Mouse (Mus musculus) hindbrain, embryonic 15.5 days (tissue): Measurements from ENCODE around the gene Defb23. TPM values are rescaled to one million over a fixed set of nuclear protein-coding genes. Genes with fewer than 3 reads are reported as not detected.

Source experiments
- ATAC-seq: fragments of 200-750 bp; cut with Nextera tagmentation; 2 replicates; pipeline ENCODE4 v1.8.0; 2017; ENCODE audit warnings: low read depth, moderate number of reproducible peaks, moderate TSS enrichment; ENCODE audit not compliant: low FRiP score
- H3K27ac ChIP-seq: fragments of 300-500 bp; sonication (generic); replicated peaks from 2 replicates; pipeline ENCODE4 v1.5.1; 2015; ENCODE audit warnings: mild to moderate bottlenecking, inconsistent platforms
- H3K27me3 ChIP-seq: fragments of 300-500 bp; sonication (generic); 2 replicates; pipeline ENCODE4 v1.6.1; 2015; ENCODE audit warnings: control low read depth, inconsistent platforms
- H3K36me3 ChIP-seq: fragments of 300-500 bp; sonication (generic); 2 replicates; pipeline ENCODE4 v1.6.1; 2015; ENCODE audit warnings: control low read depth, inconsistent platforms
- H3K4me1 ChIP-seq: fragments of 300-500 bp; sonication (generic); replicated peaks from 2 replicates; pipeline ENCODE4 v1.6.1; 2015; ENCODE audit warnings: control low read depth, inconsistent platforms
- H3K4me2 ChIP-seq: fragments of 300-500 bp; sonication (generic); 2 replicates; pipeline ENCODE4 v1.6.1; 2015; ENCODE audit warnings: moderate library complexity, mild to moderate bottlenecking, inconsistent platforms
- H3K4me3 ChIP-seq: fragments of 300-500 bp; sonication (generic); 2 replicates; pipeline ENCODE4 v1.5.1; 2015; ENCODE audit warnings: mild to moderate bottlenecking, inconsistent platforms
- H3K9ac ChIP-seq: fragments of 300-500 bp; sonication (generic); 2 replicates; pipeline ENCODE4 v1.6.1; 2015; ENCODE audit warnings: inconsistent platforms
- H3K9me3 ChIP-seq: fragments of 300-500 bp; sonication (generic); 2 replicates; pipeline ENCODE4 v1.6.1; 2016; ENCODE audit warnings: control low read depth, inconsistent platforms
- WGBS: fragments of 180-500 bp; shearing (Covaris S2); methylation state at CpG from one replicate; pipeline ENCODE4 v1.1.7; 2015; 5-methylcytosine and 5-hydroxymethylcytosine counted together
- polyA plus RNA-seq: library from polyadenylated mRNA; unstranded; fragments of >200 nt; fragmentation: Nextera tagmentation; extraction: Ambion mirVana; gene quantifications from 2 replicates; pipeline ENCODE4 v1.2.1, GENCODE M21; 2015

Defb23 gene
- polyA plus RNA-seq = not detected in 2 replicates

DNA sequence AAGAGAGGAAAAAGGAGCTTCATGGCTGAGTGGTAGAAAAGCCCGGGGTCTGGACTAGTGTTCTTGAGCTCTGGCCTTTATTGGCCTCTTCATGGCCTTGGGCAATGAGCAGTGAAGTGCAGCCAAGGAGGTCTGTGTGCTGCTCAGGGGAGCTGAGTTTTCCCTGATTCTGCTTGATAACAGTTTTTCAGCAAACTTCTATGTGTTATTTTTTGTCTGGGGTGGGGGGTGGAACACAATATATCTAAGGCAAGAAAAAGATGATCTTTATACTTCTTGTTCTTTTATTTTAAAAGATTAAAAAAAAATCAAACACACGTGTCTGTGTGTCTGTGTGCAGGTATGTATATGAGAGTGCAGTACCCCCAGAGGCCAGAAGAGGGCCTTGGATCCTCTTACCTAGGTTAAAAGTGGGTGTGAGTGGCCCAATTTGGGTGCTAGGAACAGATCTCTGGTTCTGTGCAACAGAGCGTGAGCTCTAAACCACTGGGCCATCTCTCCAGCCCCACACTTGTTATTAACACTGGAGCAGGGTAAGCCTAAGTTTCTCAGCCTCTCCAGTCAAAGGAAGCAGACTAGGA, at the start of gene Defb23:
Defb23 (minus strand) TSS at position 51 of the 581 bp plus-strand sequence.
- Histone ChIP-seq H3K4me2 (no peak within 1 kb of the TSS), H3K27me3 (no peaks in the 10 kb centered on the region), H3K4me3 (no peak within 1 kb of the TSS), H3K9me3 (no peaks in the 10 kb centered on the region), H3K27ac (no peak within 1 kb of the TSS), H3K9ac (no peak within 1 kb of the TSS), H3K4me1 (no peaks in the 10 kb centered on the region), H3K36me3 (no peaks in the 10 kb centered on the region)
- WGBS = 91% methylated on average over 3 of the region's 3 CpGs
- ATAC-seq = no peak

DNA sequence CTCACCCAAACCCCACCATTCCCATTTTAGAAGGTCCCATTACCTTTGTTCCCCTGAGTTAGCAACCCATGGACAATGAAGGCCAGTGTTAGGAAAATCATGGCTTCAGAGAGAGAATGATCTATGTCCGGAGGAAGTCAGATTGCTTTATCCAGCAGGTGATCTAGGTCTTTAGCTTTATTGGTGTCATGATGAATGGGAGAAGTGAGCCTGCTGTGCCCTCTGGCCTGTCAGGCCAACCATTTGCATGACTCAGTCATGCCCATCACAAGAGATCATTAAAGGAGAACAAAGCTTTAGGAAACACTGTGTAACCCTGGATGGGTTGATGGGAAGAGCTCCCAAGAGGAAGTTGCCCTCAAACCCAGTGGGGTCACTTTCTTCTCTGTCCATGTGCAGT, 47.2 kb upstream of the Defb23 start, which contains the start of gene Defb26:
Defb26 (minus strand) TSS at position 101 of the 400 bp plus-strand sequence.
- no peaks in the 10 kb centered on the region for H3K36me3 ChIP-seq
- H3K9me3 ChIP-seq = no peaks in the 10 kb centered on the region
- WGBS = 54% methylated on average over 1 of the region's 1 CpGs
- H3K4me1 ChIP-seq = no peaks in the 10 kb centered on the region
- no peak within 1 kb of the TSS for H3K4me2 ChIP-seq
- no peak within 1 kb of the TSS for H3K27ac ChIP-seq
- no peaks in the 10 kb centered on the region for H3K27me3 ChIP-seq
- ATAC-seq = no peak
- no peak within 1 kb of the TSS for H3K9ac ChIP-seq
- no peak within 1 kb of the TSS for H3K4me3 ChIP-seq

DNA sequence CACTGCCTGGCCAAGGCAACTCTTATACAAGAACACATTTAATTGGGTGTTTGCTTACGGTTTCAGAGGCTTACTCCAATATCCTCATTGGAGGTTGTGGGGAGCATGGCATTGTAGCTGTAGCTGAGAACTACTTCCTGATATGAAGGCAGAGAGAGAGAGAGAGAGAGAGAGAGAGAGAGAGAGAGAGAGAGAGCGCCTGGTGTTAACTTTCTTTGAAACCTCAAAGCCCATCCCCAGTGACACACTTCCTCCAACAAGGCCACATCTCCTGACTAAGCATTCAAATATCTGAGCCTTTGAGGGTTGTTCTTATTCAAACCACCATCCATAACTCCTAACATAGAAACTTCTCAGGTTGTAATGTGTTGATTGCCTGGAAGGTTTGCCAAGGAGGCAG, 39.5 kb upstream of the Defb23 start:
- no peak overlapping the region for H3K9ac ChIP-seq
- ATAC-seq = no peak
- H3K4me1 ChIP-seq = no peaks in the 10 kb centered on the region
- no peaks in the 10 kb centered on the region for H3K9me3 ChIP-seq
- no peak overlapping the region for H3K4me2 ChIP-seq
- H3K36me3 ChIP-seq = no peaks in the 10 kb centered on the region
- H3K27ac ChIP-seq = no peak overlapping the region
- no peak overlapping the region for H3K4me3 ChIP-seq
- WGBS = 85% methylated on average over 2 of the region's 2 CpGs
- H3K27me3 ChIP-seq = no peaks in the 10 kb centered on the region

GRCm38 (mm10) chr2:152500863-152501229, 36.4 kb upstream of the Defb23 start:
- H3K36me3 ChIP-seq = no peaks in the 10 kb centered on the region
- no peak overlapping the region for H3K4me3 ChIP-seq
- ATAC-seq = no peak
- H3K4me2 ChIP-seq = no peak overlapping the region
- H3K9ac ChIP-seq = no peak overlapping the region
- H3K27me3 ChIP-seq = no peaks in the 10 kb centered on the region
- no peaks in the 10 kb centered on the region for H3K9me3 ChIP-seq
- 83% methylated on average over 6 of the region's 6 CpGs for WGBS
- H3K4me1 ChIP-seq = no peaks in the 10 kb centered on the region
- H3K27ac ChIP-seq = no peak overlapping the region

DNA sequence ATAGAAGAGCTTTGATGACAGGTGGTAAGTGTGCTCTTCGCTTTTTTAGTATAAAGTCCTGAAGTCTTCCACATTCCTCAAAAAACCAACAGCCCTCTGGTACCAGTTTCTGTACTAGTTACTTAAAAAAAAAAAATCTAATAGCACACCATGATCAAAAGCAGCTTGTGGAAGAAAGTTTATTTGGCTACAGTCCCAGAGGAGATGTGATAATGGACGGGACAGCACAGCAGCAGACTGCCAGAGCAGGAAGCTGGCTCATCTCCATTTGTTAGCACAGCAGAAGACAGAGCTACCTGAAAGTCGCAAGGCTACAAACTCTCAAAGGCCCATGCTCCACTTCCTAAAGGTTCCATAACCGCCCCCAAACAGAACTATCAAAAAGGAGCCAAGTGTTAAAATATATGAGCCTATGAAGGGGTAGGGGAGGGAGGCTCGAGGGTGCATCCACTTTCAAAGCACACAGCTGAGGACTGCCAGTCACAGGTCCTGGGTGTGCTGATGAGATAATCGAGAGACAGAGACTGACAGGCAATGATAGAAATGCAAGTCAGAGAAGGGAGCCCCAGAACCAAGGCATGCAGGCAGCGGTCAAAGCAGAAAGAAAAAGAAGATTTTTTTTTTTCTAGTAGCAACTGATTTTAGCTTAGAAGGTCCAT, 35.9 kb upstream of the Defb23 start:
- no peak overlapping the region for H3K27ac ChIP-seq
- no peak overlapping the region for H3K4me3 ChIP-seq
- no peak overlapping the region for H3K4me2 ChIP-seq
- no peaks in the 10 kb centered on the region for H3K9me3 ChIP-seq
- 79% methylated on average over 7 of the region's 7 CpGs for WGBS
- H3K36me3 ChIP-seq = no peaks in the 10 kb centered on the region
- H3K9ac ChIP-seq = no peak overlapping the region
- no peaks in the 10 kb centered on the region for H3K4me1 ChIP-seq
- H3K27me3 ChIP-seq = no peaks in the 10 kb centered on the region
- no peak for ATAC-seq

- H3K9ac ChIP-seq = no peak overlapping the region
- 77% methylated on average over 6 of the region's 6 CpGs for WGBS
Observed at GRCm38 (mm10) chr2:152498020-152498419, 33.6 kb upstream of the Defb23 start.

DNA sequence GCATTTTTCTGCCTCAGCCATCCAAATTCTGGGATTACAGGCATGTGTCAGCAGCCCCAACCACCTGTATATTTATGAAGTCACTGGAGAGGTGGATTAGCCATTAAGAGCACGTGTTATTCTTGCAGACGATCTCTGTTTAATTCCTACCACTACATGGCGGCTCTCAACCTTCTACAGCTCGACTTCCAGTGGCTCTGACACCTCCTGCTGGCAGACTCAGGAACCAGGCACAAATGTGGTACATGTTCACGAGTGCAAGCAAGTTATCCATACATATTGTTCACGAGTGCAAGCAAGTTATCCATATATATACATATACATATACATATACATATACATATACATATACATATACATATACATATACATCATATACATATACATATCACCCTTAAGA, 28.7 kb upstream of the Defb23 start:
- no peak overlapping the region for H3K4me3 ChIP-seq
- no peaks in the 10 kb centered on the region for H3K27me3 ChIP-seq
- no peak overlapping the region for H3K27ac ChIP-seq
- H3K9me3 ChIP-seq = no peaks in the 10 kb centered on the region
- no peak overlapping the region for H3K9ac ChIP-seq
- H3K4me1 ChIP-seq = no peaks in the 10 kb centered on the region
- H3K36me3 ChIP-seq = no peaks in the 10 kb centered on the region
- no peak overlapping the region for H3K4me2 ChIP-seq
- WGBS = 72% methylated on average over 6 of the region's 6 CpGs
- ATAC-seq = no peak

More at GRCm38 (mm10) chr2:152498020-152498419, 33.6 kb upstream of the Defb23 start:
- Histone ChIP-seq H3K4me3 (no peak overlapping the region), H3K4me2 (no peak overlapping the region), H3K27ac (no peak overlapping the region), H3K36me3 (no peaks in the 10 kb centered on the region), H3K4me1 (no peaks in the 10 kb centered on the region), H3K9me3 (no peaks in the 10 kb centered on the region), H3K27me3 (no peaks in the 10 kb centered on the region)
- no peak for ATAC-seq

DNA sequence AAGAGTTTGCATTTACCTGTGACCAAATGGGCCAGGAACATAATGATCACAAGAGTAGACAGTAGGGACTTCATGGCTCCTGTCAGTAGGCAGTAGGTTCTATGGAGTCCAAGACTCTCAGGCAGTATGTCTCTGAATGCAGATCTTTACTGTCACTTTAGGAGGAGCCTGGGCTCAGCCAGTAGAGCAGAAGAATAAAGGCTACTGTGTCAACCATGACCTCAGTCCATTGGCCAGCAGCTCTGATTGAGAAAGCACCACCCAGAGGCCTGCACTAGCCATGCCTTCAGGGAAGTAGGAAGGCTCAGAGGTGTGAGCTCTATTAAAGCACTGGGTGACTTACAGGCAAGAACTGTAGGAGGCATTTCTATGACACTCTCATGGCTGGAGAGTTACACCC, 25.6 kb upstream of the Defb23 start, which contains the start of gene Defb22:
Defb22 (minus strand) TSS at position 101 of the 400 bp plus-strand sequence.
- Histone ChIP-seq H3K36me3 (no peaks in the 10 kb centered on the region), H3K4me1 (no peaks in the 10 kb centered on the region), H3K9me3 (no peaks in the 10 kb centered on the region), H3K27me3 (no peaks in the 10 kb centered on the region), H3K4me2 (no peak within 1 kb of the TSS), H3K9ac (no peak within 1 kb of the TSS), H3K27ac (no peak within 1 kb of the TSS), H3K4me3 (no peak within 1 kb of the TSS)
- ATAC-seq = no peak

GRCm38 (mm10) chr2:152487024-152487423, 22.6 kb upstream of the Defb23 start:
- no peak overlapping the region for H3K9ac ChIP-seq

GRCm38 (mm10) chr2:152481726-152482125, 17.3 kb upstream of the Defb23 start:
- no peak overlapping the region for H3K27ac ChIP-seq
- H3K4me2 ChIP-seq = no peak overlapping the region
- no peak for ATAC-seq
- WGBS = 92% methylated on average over 7 of the region's 7 CpGs
- no peaks in the 10 kb centered on the region for H3K9me3 ChIP-seq
- H3K9ac ChIP-seq = no peak overlapping the region
- H3K4me1 ChIP-seq = no peaks in the 10 kb centered on the region
- H3K36me3 ChIP-seq = no peaks in the 10 kb centered on the region
- H3K4me3 ChIP-seq = no peak overlapping the region
- no peaks in the 10 kb centered on the region for H3K27me3 ChIP-seq

More at GRCm38 (mm10) chr2:152487024-152487423, 22.6 kb upstream of the Defb23 start:
- H3K36me3 ChIP-seq = no peaks in the 10 kb centered on the region
- 85% methylated on average over 2 of the region's 2 CpGs for WGBS
- H3K9me3 ChIP-seq = no peaks in the 10 kb centered on the region
- H3K4me1 ChIP-seq = no peaks in the 10 kb centered on the region
- no peak overlapping the region for H3K4me3 ChIP-seq
- no peak overlapping the region for H3K27ac ChIP-seq
- no peaks in the 10 kb centered on the region for H3K27me3 ChIP-seq
- H3K4me2 ChIP-seq = no peak overlapping the region
- ATAC-seq = no peak

DNA sequence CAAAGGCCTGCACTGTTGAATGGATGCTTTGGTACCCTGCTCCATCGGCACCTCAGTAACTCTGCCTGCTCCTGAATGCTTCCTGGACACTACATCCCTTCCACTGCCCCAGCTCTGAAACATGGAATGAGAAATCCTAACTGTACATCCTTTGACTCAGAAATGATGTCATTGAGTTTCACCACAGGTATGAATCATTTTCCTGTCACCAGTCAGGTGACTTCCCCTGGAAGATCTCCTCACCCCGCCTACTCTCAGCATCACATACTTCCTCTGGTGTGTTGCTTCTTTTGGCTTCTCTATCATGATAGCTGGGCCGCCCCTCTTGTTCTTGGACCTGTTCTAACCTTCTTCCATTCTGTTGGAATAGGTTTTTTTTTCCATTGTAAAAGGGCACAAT, 16.5 kb upstream of the Defb23 start:
- H3K27ac ChIP-seq = no peak overlapping the region
- no peaks in the 10 kb centered on the region for H3K9me3 ChIP-seq
- H3K9ac ChIP-seq = no peak overlapping the region
- no peak overlapping the region for H3K4me2 ChIP-seq
- H3K36me3 ChIP-seq = no peaks in the 10 kb centered on the region
- no peak for ATAC-seq
- no peaks in the 10 kb centered on the region for H3K27me3 ChIP-seq
- H3K4me3 ChIP-seq = no peak overlapping the region
- 92% methylated on average over 3 of the region's 3 CpGs for WGBS
- no peaks in the 10 kb centered on the region for H3K4me1 ChIP-seq

DNA sequence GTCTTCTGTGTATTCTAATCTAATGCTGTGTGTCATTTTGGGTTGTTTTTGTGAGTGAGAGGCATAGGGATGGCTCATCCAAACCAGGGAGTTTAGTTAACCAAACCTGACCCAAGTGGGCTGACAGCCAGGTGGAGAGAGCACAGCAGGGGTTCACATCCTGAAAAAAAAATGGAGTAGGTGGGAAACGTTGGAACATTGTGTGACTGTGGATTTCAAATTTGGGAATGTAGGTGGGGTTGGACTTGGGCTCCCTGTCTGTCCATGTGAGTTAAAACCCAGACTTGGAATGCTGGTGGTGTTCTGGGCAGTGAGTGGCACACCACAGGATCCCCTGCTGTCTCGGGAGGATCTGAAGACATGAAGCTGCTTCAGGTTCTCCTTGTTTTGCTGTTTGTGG, 12.3 kb upstream of the Defb23 start, which contains the start of gene Defb20:
Defb20 (plus strand) TSS at position 301 of the 400 bp plus-strand sequence.
- H3K4me2 ChIP-seq = no peak within 1 kb of the TSS
- H3K27me3 ChIP-seq = no peaks in the 10 kb centered on the region
- WGBS = 77% methylated on average over 2 of the region's 2 CpGs
- no peaks in the 10 kb centered on the region for H3K9me3 ChIP-seq
- H3K36me3 ChIP-seq = no peaks in the 10 kb centered on the region
- no peak within 1 kb of the TSS for H3K4me3 ChIP-seq
- ATAC-seq = no peak
- no peak within 1 kb of the TSS for H3K27ac ChIP-seq
- no peaks in the 10 kb centered on the region for H3K4me1 ChIP-seq
- H3K9ac ChIP-seq = no peak within 1 kb of the TSS
